Mouse (Mus musculus): ENCODE results near the gene Trabd2b. TPM values are rescaled to one million over a fixed set of nuclear protein-coding genes. Genes with fewer than 3 reads are reported as not detected.

Trabd2b gene
- polyA plus RNA-seq, 1 experiment from 2014 or later, result 2.0 TPM

DNA sequence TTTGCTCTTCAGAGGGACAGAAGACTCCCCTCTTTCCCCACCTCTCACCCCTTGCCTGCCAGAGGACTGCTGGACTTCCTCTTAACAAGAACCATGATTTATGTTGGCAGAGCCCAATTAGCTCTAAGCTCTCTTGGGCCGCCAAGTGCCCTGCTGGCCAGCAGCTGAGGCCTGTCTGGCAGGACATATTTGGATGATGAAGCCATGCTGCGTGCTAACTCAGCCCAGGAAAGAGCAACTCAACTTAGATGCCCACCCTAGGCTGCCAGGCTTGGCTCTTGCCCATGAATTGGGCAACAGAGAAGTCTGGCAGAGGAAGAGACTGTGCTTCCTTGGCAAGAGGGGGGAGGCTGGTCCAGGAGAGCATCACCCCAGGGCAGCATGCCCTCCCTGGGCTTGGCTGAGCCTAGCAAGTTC is 20.1 kb upstream of the Trabd2b start:
- DNase-seq (ENCODE audit: low spot score) (no peak), ATAC-seq (ENCODE audit: low FRiP score) (no peak)
- 72% methylated on average over 2 of the region's 2 CpGs for WGBS
- Histone ChIP-seq H3K9ac (ENCODE audit: low read depth, low read length) (no peak overlapping the region), H3K4me2 (replicated peaks; ENCODE audit: low read depth, low read length) (no peak overlapping the region), H3K9me3 (ENCODE audit: control insufficient read depth, low read length) (no peaks in the 10 kb centered on the region), H3K36me3 (ENCODE audit: control insufficient read depth, insufficient read depth, low read length) (no peaks in the 10 kb centered on the region), H3K4me3 (ENCODE audit: low read depth, low read length) (no peak overlapping the region), H3K27me3 (ENCODE audit: control insufficient read depth, insufficient read depth, low read length) (no peaks in the 10 kb centered on the region), H3K27ac (ENCODE audit: low read depth, low read length) (no peak overlapping the region), H3K4me1 (replicated peaks; ENCODE audit: control insufficient read depth, insufficient read depth, low read length) (no peaks in the 10 kb centered on the region)

GRCm38 (mm10) chr4:114387527-114388135 is 18.9 kb upstream of the Trabd2b start:
- H3K27ac ChIP-seq (ENCODE audit: low read depth, low read length), result no peak overlapping the region
- H3K27me3 ChIP-seq (ENCODE audit: control insufficient read depth, insufficient read depth, low read length), result no peaks in the 10 kb centered on the region
- no peaks in the 10 kb centered on the region for H3K36me3 ChIP-seq (ENCODE audit: control insufficient read depth, insufficient read depth, low read length)
- H3K9me3 ChIP-seq (ENCODE audit: control insufficient read depth, low read length), result no peaks in the 10 kb centered on the region
- H3K4me2 ChIP-seq (replicated peaks; ENCODE audit: low read depth, low read length), result no peak overlapping the region
- WGBS, result 92% methylated on average over 2 of the region's 2 CpGs
- no peak for DNase-seq (ENCODE audit: low spot score)
- no peaks in the 10 kb centered on the region for H3K4me1 ChIP-seq (replicated peaks; ENCODE audit: control insufficient read depth, insufficient read depth, low read length)
- no peak for ATAC-seq (ENCODE audit: low FRiP score)
- H3K9ac ChIP-seq (ENCODE audit: low read depth, low read length), result no peak overlapping the region
- H3K4me3 ChIP-seq (ENCODE audit: low read depth, low read length), result no peak overlapping the region

DNA sequence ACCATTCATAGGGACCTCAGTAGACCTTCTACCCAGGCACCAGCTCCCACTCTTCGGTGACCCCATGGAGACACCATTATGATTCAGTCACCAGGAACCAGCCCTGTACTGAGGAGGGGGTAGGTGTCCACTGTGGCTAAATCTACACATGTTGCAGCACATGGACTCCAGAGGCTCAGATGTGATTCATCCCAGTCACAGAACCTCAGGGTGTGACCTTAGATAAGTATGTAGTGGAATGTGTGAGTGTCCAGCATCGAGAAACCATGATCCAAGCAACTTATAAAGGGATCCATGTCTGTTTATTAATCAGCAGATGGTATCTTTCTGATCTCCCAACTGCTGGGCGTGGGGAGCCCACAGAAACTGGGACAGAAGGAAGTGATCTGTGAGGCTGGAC is 18.2 kb upstream of the Trabd2b start:
- H3K4me2 ChIP-seq (replicated peaks; ENCODE audit: low read depth, low read length), result no peak overlapping the region
- no peaks in the 10 kb centered on the region for H3K36me3 ChIP-seq (ENCODE audit: control insufficient read depth, insufficient read depth, low read length)
- no peaks in the 10 kb centered on the region for H3K27me3 ChIP-seq (ENCODE audit: control insufficient read depth, insufficient read depth, low read length)
- ATAC-seq (ENCODE audit: low FRiP score), result no peak
- DNase-seq (ENCODE audit: low spot score), result no peak
- WGBS, result 84% methylated on average over 3 of the region's 3 CpGs
- H3K4me1 ChIP-seq (replicated peaks; ENCODE audit: control insufficient read depth, insufficient read depth, low read length), result no peaks in the 10 kb centered on the region
- H3K27ac ChIP-seq (ENCODE audit: low read depth, low read length), result no peak overlapping the region
- H3K9me3 ChIP-seq (ENCODE audit: control insufficient read depth, low read length), result no peaks in the 10 kb centered on the region
- no peak overlapping the region for H3K4me3 ChIP-seq (ENCODE audit: low read depth, low read length)
- H3K9ac ChIP-seq (ENCODE audit: low read depth, low read length), result no peak overlapping the region

GRCm38 (mm10) chr4:114389653-114390052 is 16.9 kb upstream of the Trabd2b start:
- Histone ChIP-seq H3K4me1 (replicated peaks; ENCODE audit: control insufficient read depth, insufficient read depth, low read length) (no peaks in the 10 kb centered on the region), H3K9ac (ENCODE audit: low read depth, low read length) (no peak overlapping the region), H3K27ac (ENCODE audit: low read depth, low read length) (no peak overlapping the region), H3K9me3 (ENCODE audit: control insufficient read depth, low read length) (no peaks in the 10 kb centered on the region), H3K27me3 (ENCODE audit: control insufficient read depth, insufficient read depth, low read length) (no peaks in the 10 kb centered on the region), H3K4me2 (replicated peaks; ENCODE audit: low read depth, low read length) (no peak overlapping the region), H3K4me3 (ENCODE audit: low read depth, low read length) (no peak overlapping the region), H3K36me3 (ENCODE audit: control insufficient read depth, insufficient read depth, low read length) (no peaks in the 10 kb centered on the region)
- ATAC-seq (ENCODE audit: low FRiP score) (no peak), DNase-seq (ENCODE audit: low spot score) (no peak)

DNA sequence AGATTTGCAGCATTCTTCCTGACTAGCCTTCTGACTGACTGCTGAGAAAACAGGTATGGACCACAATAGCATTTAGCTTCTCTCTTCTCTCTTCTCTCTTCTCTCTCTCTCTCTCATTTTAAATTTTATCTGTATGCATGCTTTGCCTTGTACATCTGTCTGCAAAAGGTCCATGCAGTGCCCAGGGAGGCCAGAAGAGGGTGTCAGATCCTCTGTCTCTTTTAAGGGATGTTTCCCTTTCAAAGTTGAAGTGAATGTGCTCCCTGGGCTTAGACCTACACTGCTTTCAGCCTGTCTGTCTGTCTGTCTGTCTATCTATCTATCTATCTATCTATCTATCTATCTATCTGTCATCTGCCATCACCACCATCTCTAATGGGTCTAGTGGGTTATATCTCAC is 8.9 kb upstream of the Trabd2b start:
- ATAC-seq (ENCODE audit: low FRiP score) (no peak), DNase-seq (ENCODE audit: low spot score) (peak; percentile 22)
- H3K36me3 ChIP-seq (ENCODE audit: control insufficient read depth, insufficient read depth, low read length), result no peaks in the 10 kb centered on the region
- no peak overlapping the region for H3K4me3 ChIP-seq (ENCODE audit: low read depth, low read length)
- H3K9me3 ChIP-seq (ENCODE audit: control insufficient read depth, low read length), result no peaks in the 10 kb centered on the region
- no peak overlapping the region for H3K4me2 ChIP-seq (replicated peaks; ENCODE audit: low read depth, low read length)
- no peak overlapping the region for H3K9ac ChIP-seq (ENCODE audit: low read depth, low read length)
- no peaks in the 10 kb centered on the region for H3K4me1 ChIP-seq (replicated peaks; ENCODE audit: control insufficient read depth, insufficient read depth, low read length)
- H3K27ac ChIP-seq (ENCODE audit: low read depth, low read length), result no peak overlapping the region
- H3K27me3 ChIP-seq (ENCODE audit: control insufficient read depth, insufficient read depth, low read length), result no peaks in the 10 kb centered on the region

GRCm38 (mm10) chr4:114399821-114400220 is 6.7 kb upstream of the Trabd2b start:
- Histone ChIP-seq H3K9me3 (ENCODE audit: control insufficient read depth, low read length) (no peaks in the 10 kb centered on the region), H3K27me3 (ENCODE audit: control insufficient read depth, insufficient read depth, low read length) (no peaks in the 10 kb centered on the region), H3K36me3 (ENCODE audit: control insufficient read depth, insufficient read depth, low read length) (no peaks in the 10 kb centered on the region), H3K27ac (ENCODE audit: low read depth, low read length) (no peak overlapping the region), H3K4me1 (replicated peaks; ENCODE audit: control insufficient read depth, insufficient read depth, low read length) (no peaks in the 10 kb centered on the region), H3K4me2 (replicated peaks; ENCODE audit: low read depth, low read length) (no peak overlapping the region), H3K4me3 (ENCODE audit: low read depth, low read length) (no peak overlapping the region), H3K9ac (ENCODE audit: low read depth, low read length) (no peak overlapping the region)
- ATAC-seq (ENCODE audit: low FRiP score) (no peak), DNase-seq (ENCODE audit: low spot score) (no peak)
- 74% methylated on average over 3 of the region's 3 CpGs for whole genome bisulfite sequencing

DNA sequence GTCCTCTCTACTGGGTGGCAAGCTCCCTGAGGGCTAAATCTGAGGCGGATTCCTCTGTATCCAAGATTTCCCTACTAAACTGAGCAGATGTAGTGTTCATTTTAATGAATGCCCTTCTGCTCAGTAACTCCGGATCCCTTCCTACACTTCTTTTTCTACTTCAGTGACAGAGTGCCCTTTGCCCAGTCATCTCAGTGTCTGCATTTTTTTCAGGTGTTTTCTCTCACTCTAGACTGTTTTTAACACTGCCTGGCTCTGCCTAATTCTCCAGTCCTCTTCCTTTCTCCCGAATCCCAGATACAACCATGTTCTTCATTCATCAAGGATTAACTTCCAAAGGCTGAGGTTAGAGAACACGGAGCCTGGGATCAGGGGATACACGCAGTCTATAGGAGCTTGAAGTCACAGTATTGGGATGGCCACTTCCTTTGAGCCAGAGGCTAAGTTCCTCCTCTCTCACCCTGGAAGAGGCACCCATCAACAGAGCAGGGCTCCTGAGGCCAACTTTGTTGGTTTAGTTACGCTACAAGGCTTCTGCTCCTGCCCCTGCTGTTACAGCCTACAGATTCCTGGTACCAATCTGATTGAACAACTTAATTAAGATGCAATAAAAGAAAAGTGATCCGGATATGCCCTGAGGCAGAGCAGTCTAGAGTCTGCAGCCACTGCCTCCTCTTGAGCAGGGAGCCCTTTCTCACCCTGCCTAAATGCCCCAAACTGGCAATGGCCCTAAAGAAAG is 4.4 kb upstream of the Trabd2b start:
- no peak overlapping the region for H3K9ac ChIP-seq (ENCODE audit: low read depth, low read length)
- H3K4me3 ChIP-seq (ENCODE audit: low read depth, low read length), result no peak overlapping the region
- no peaks in the 10 kb centered on the region; the same call in 1 of the 2 replicates for H3K4me1 ChIP-seq (replicated peaks; ENCODE audit: control insufficient read depth, insufficient read depth, low read length)
- H3K9me3 ChIP-seq (ENCODE audit: control insufficient read depth, low read length), result no peaks in the 10 kb centered on the region
- no peak overlapping the region for H3K4me2 ChIP-seq (replicated peaks; ENCODE audit: low read depth, low read length)
- WGBS, result 68% methylated on average over 7 of the region's 7 CpGs
- H3K27me3 ChIP-seq (ENCODE audit: control insufficient read depth, insufficient read depth, low read length), result peaks cover under 1% of the 10 kb centered on the region; the same call in 1 of the 2 replicates
- no peak overlapping the region for H3K27ac ChIP-seq (ENCODE audit: low read depth, low read length)
- no peak for ATAC-seq (ENCODE audit: low FRiP score)
- no peak for DNase-seq (ENCODE audit: low spot score)
- H3K36me3 ChIP-seq (ENCODE audit: control insufficient read depth, insufficient read depth, low read length), result no peaks in the 10 kb centered on the region

GRCm38 (mm10) chr4:114405682-114406354 is 706 bp upstream of the Trabd2b start:
- DNase-seq (ENCODE audit: low spot score) (peak; percentile 94), ATAC-seq (ENCODE audit: low FRiP score) (peak; percentile 85)
- Histone ChIP-seq H3K4me3 (ENCODE audit: low read depth, low read length) (peak overlapping the region; percentile 75), H3K9me3 (ENCODE audit: control insufficient read depth, low read length) (no peaks in the 10 kb centered on the region), H3K27me3 (ENCODE audit: control insufficient read depth, insufficient read depth, low read length) (peaks cover 7% of the 10 kb centered on the region), H3K9ac (ENCODE audit: low read depth, low read length) (peak overlapping the region; percentile 72), H3K27ac (ENCODE audit: low read depth, low read length) (peak overlapping the region; percentile 72; the same call in 1 of the 2 replicates), H3K4me2 (replicated peaks; ENCODE audit: low read depth, low read length) (peak overlapping the region; percentile 98), H3K4me1 (replicated peaks; ENCODE audit: control insufficient read depth, insufficient read depth, low read length) (peaks cover 12% of the 10 kb centered on the region; the same call in 1 of the 2 replicates), H3K36me3 (ENCODE audit: control insufficient read depth, insufficient read depth, low read length) (no peaks in the 10 kb centered on the region)
- WGBS, result 0% methylated on average over 24 of the region's 74 CpGs
